Mouse (Mus musculus): ENCODE results near the gene Camta1. TPM values are rescaled to one million over a fixed set of nuclear protein-coding genes. Genes with fewer than 3 reads are reported as not detected.

The Camta1 gene
- total RNA-seq (2021) = 100 to 1,000 TPM; 193 to 222 TPM

GRCm38 (mm10) chr4:151861806-151862739 lies at the start of gene Camta1:
Gene Camta1 (minus strand): TSS chr4:151861876.
- DNase-seq (ENCODE audit: low spot score in 2 of 2) = peak; percentile 99 to 100
- intact Hi-C loops (cut with DNase I) = loop anchor here (1.0 to 2.0 kb wide), 2 partner anchors 58 to 71 kb away; partner anchors contain the start of gene Dnajc11

GRCm38 (mm10) chr4:151908809-151909208 lies 47.1 kb upstream of the Camta1 start:
- DNase-seq (ENCODE audit: low spot score in 2 of 2) = no peak
- intact Hi-C loops (cut with DNase I) = no loop called here

GRCm38 (mm10) chr4:151907577-151908343 lies 46.1 kb upstream of the Camta1 start:
- intact Hi-C loops (cut with DNase I) = no loop called here
- DNase-seq (ENCODE audit: low spot score in 2 of 2) = no peak

GRCm38 (mm10) chr4:151905621-151906020 lies 43.9 kb upstream of the Camta1 start:
- DNase-seq (ENCODE audit: low spot score in 2 of 2) = no peak
- intact Hi-C loops (cut with DNase I) = no loop called here

- intact Hi-C loops (cut with DNase I) = no loop called here
- DNase-seq (ENCODE audit: low spot score in 2 of 2) = no peak
Observed at GRCm38 (mm10) chr4:151904098-151904497, 42.4 kb upstream of the Camta1 start.

- DNase-seq (ENCODE audit: low spot score in 2 of 2) = peak in 1 of 2 experiments; percentile 8
- intact Hi-C loops (cut with DNase I) = no loop called here
Observed at GRCm38 (mm10) chr4:151902689-151903241, 41.1 kb upstream of the Camta1 start.

- intact Hi-C loops (cut with DNase I) = no loop called here
- no peak for DNase-seq (ENCODE audit: low spot score in 2 of 2)
Observed at GRCm38 (mm10) chr4:151902046-151902688, 40.5 kb upstream of the Camta1 start.

- intact Hi-C loops (cut with DNase I) = no loop called here
- DNase-seq (ENCODE audit: low spot score in 2 of 2) = no peak
Observed at GRCm38 (mm10) chr4:151901422-151901821, 39.7 kb upstream of the Camta1 start.

- intact Hi-C loops (cut with DNase I) = no loop called here
- DNase-seq (ENCODE audit: low spot score in 2 of 2) = no peak
Observed at GRCm38 (mm10) chr4:151900735-151901134, 39.1 kb upstream of the Camta1 start.

GRCm38 (mm10) chr4:151899707-151900384 lies 38.2 kb upstream of the Camta1 start:
- DNase-seq (ENCODE audit: low spot score in 2 of 2) = no peak
- intact Hi-C loops (cut with DNase I) = no loop called here

GRCm38 (mm10) chr4:151898600-151899245 lies 37.0 kb upstream of the Camta1 start:
- intact Hi-C loops (cut with DNase I) = no loop called here
- DNase-seq (ENCODE audit: low spot score in 2 of 2) = no peak

GRCm38 (mm10) chr4:151897069-151897617 lies 35.5 kb upstream of the Camta1 start:
- intact Hi-C loops (cut with DNase I) = no loop called here
- DNase-seq (ENCODE audit: low spot score in 2 of 2) = no peak

GRCm38 (mm10) chr4:151895624-151896023 lies 33.9 kb upstream of the Camta1 start:
- intact Hi-C loops (cut with DNase I) = no loop called here
- DNase-seq (ENCODE audit: low spot score in 2 of 2) = no peak

GRCm38 (mm10) chr4:151894926-151895325 lies 33.2 kb upstream of the Camta1 start:
- intact Hi-C loops (cut with DNase I) = no loop called here
- DNase-seq (ENCODE audit: low spot score in 2 of 2) = no peak

GRCm38 (mm10) chr4:151893241-151893640 lies 31.6 kb upstream of the Camta1 start:
- no peak for DNase-seq (ENCODE audit: low spot score in 2 of 2)
- intact Hi-C loops (cut with DNase I) = no loop called here

GRCm38 (mm10) chr4:151881590-151881989 lies 19.9 kb upstream of the Camta1 start:
- intact Hi-C loops (cut with DNase I) = no loop called here
- DNase-seq (ENCODE audit: low spot score in 2 of 2) = no peak

- intact Hi-C loops (cut with DNase I) = no loop called here
- DNase-seq (ENCODE audit: low spot score in 2 of 2) = no peak
Observed at GRCm38 (mm10) chr4:151880044-151880690, 18.5 kb upstream of the Camta1 start.

- intact Hi-C loops (cut with DNase I) = no loop called here
Observed at GRCm38 (mm10) chr4:151876400-151876799, 14.7 kb upstream of the Camta1 start.

More at GRCm38 (mm10) chr4:151876400-151876799, 14.7 kb upstream of the Camta1 start:
- no peak for DNase-seq (ENCODE audit: low spot score in 2 of 2)
